Mouse (Mus musculus) G1E (cell line): ENCODE measurements around the gene Igsf3. TPM values are rescaled to one million over a fixed set of nuclear protein-coding genes. Genes with fewer than 3 reads are reported as not detected.

Experiments used
- ATAC-seq: 2 replicates; pipeline ENCODE4 v1.8.0; 2016; ENCODE audit warnings: mild to moderate bottlenecking; ENCODE audit not compliant: insufficient number of reproducible peaks, poor library complexity, low FRiP score, severe bottlenecking; ENCODE audit errors: extremely low read depth
- DNase-seq: peaks from one replicate; pipeline ENCODE4 v3.0.0; 2012; ENCODE audit warnings: low spot score
- H3K27me3 ChIP-seq: 2 replicates; pipeline ENCODE4 v1.6.1; 2012; ENCODE audit warnings: mild to moderate bottlenecking, low read length, inconsistent platforms; ENCODE audit not compliant: insufficient read depth
- H3K36me3 ChIP-seq: replicated peaks from 2 replicates; pipeline ENCODE3; 2012; ENCODE audit warnings: mild to moderate bottlenecking, inconsistent platforms
- H3K4me1 ChIP-seq: 2 replicates; pipeline ENCODE4 v1.6.1; 2012; ENCODE audit warnings: low read depth, low read length, inconsistent platforms, mixed read lengths; ENCODE audit not compliant: insufficient read depth
- H3K4me3 ChIP-seq: 2 replicates; pipeline ENCODE4 v1.5.1; 2012; ENCODE audit warnings: low read depth, mild to moderate bottlenecking, inconsistent platforms, low read length, moderate library complexity, mixed read lengths
- H3K9me3 ChIP-seq: replicated peaks from 2 replicates; pipeline ENCODE4 v1.6.1; 2012; ENCODE audit warnings: inconsistent platforms
- CTCF ChIP-seq: IDR thresholded peaks from 2 replicates; pipeline ENCODE4 v1.5.1; 2012; ENCODE audit warnings: low read depth, low read length, inconsistent platforms, mixed read lengths
- GATA1 ChIP-seq: IDR thresholded peaks from 2 replicates; pipeline ENCODE4 v1.6.1; 2012; ENCODE audit warnings: borderline replicate concordance, low read length, inconsistent platforms, mixed read lengths
- GATA2 ChIP-seq: IDR thresholded peaks from 2 replicates; pipeline ENCODE4 v1.6.1; 2012; ENCODE audit warnings: low read depth, low read length, inconsistent platforms, borderline replicate concordance
- POLR2AphosphoS5 ChIP-seq: IDR thresholded peaks from 2 replicates; pipeline ENCODE4 v1.6.1; 2012; ENCODE audit warnings: low read depth, low read length, inconsistent platforms; ENCODE audit not compliant: insufficient replicate concordance
- TAL1 ChIP-seq: conservative IDR thresholded peaks from 2 replicates; pipeline ENCODE4 v1.6.1; 2012; ENCODE audit warnings: low read depth, low read length, inconsistent platforms, mixed read lengths
- polyA plus RNA-seq: library from polyadenylated mRNA; stranded (reverse); fragments of >175 nt; gene quantifications from 2 replicates; pipeline ENCODE4 v1.2.3, GENCODE M21; 2012
- total RNA-seq, 2 experiments: library from RNA; stranded (forward) in 1 of 2; stranded (reverse) in 1 of 2; fragments of 200-1000 nt in 1 of 2; fragments of >200 nt in 1 of 2; fragmentation: Nextera tagmentation in 1 of 2; gene quantifications; 2 replicates each; pipeline ENCODE4 v1.2.3; 2014 to 2017

Gene Igsf3
- total and polyA plus RNA-seq, 3 experiments: 14.6 to 33.0 (median 19.1) TPM

DNA sequence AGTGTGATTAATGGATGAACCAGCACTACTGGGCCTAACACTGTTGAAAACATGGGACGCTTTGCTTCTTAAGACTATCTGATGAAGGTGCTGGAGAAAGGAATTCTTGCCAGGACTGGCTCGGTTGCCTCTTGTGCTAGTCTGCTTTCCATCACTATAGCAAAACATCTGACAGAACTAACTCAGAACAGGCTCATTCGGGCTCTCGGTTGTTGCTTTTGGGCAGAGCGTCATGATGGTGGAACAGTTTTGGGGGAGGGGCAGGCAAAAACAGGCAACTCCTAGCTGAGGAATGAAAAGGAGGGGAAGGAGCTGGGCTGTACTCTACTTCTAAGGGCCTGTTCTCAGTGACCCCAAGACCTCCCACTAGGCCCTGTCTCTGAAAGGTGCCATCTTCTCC lies 4.8 kb downstream of the Igsf3 start:
- ATAC-seq (no peak), DNase-seq (no peak)
- TF ChIP-seq GATA1: no peak
- TF ChIP-seq GATA2: no peak
- TF ChIP-seq POLR2AphosphoS5: no peak
- TF ChIP-seq CTCF: no peak
- no peak for TF ChIP-seq TAL1
- Histone ChIP-seq H3K36me3 (peaks cover 75% of the 10 kb centered on the region), H3K27me3 (no peaks in the 10 kb centered on the region), H3K4me3 (no peak overlapping the region), H3K9me3 (no peaks in the 10 kb centered on the region), H3K4me1 (peaks cover 79% of the 10 kb centered on the region)

DNA sequence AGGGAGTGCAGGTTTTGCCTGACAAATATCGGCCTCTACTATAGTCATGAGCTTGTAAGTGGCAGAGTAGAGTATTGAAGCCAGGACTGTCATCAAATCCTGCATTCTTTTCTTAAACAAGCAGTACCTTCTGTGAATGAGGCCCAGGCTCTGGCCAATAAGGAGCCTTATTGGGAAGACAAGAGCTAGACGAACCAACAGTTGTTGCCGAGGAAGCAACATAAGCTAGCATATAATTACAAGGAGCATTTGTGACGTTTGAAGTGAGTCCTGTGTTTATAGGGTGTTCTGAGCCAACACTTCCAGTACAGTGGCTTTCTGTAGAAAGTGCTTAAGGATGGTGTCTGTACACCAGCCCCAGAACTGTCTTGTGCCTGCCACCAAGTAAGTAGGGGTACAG lies 5.9 kb downstream of the Igsf3 start:
- DNase-seq (no peak), ATAC-seq (no peak)
- H3K27me3 ChIP-seq: no peaks in the 10 kb centered on the region

DNA sequence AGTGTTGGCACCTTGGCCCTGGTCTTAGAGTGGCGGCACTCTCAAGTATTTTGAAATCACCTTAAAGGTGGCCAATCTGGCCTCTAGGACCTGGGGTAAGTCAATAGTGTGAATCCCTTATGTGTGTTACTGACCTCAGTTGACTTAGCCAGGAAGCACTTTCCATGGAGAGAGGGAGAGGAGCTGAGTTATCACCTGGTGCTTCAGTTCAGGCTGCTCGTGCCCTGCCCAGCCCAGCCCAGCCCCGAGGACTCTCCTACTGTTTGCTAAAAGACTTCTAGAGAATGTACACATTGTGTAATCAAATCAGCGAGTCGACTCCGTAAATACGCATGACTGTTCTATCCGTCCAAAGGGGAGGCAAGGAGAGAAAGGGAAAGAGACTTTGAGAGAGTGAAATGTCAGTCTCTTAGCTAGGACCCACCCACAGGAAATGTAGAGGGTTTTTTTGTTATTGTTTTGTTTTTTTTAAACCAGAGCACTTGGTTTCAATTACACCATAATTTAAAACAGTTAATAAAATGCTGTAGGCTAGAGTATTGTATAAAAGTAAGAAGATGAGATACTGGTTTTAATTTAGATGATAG lies 9.6 kb downstream of the Igsf3 start:
- Histone ChIP-seq H3K36me3 (peaks cover 67% of the 10 kb centered on the region), H3K4me3 (no peak overlapping the region), H3K27me3 (no peaks in the 10 kb centered on the region), H3K4me1 (peaks cover 56% of the 10 kb centered on the region), H3K9me3 (no peaks in the 10 kb centered on the region)
- DNase-seq (no peak), ATAC-seq (no peak)
- TF ChIP-seq POLR2AphosphoS5 (no peak), TAL1 (no peak), GATA2 (no peak), GATA1 (no peak), CTCF (no peak)

More for the DNA sequence above, 5.9 kb downstream of the Igsf3 start:
- H3K9me3 ChIP-seq: no peaks in the 10 kb centered on the region
- no peak for TF ChIP-seq POLR2AphosphoS5
- no peak for TF ChIP-seq GATA1
- no peak for TF ChIP-seq TAL1
- peaks cover 74% of the 10 kb centered on the region for H3K4me1 ChIP-seq
- no peak overlapping the region for H3K4me3 ChIP-seq
- H3K36me3 ChIP-seq: peaks cover 75% of the 10 kb centered on the region

DNA sequence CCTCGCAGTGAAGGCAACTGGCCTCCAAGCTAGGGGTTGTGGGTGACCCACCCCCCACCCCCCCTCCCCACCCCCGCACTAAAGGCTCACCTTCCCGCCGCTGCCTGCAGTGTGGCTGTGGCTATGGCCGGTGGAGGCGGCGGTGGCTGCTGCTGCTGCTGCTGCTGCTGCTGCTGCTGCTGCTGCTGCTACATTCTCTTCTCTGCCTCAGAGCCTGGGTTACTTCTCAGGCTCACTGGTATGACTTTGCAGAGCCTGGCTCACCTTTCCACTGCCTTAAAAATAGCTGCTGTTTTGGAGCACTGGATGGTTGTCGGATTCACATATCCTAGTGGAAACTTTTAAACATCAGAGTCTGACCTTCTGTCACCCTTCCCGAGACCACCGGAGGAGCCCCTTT lies 11.0 kb downstream of the Igsf3 start:
- ATAC-seq: no peak
- H3K27me3 ChIP-seq: no peaks in the 10 kb centered on the region
- peak overlapping the region; percentile 13; the same call in 1 of the 2 replicates for H3K4me3 ChIP-seq
- no peaks in the 10 kb centered on the region for H3K9me3 ChIP-seq
- peaks cover 66% of the 10 kb centered on the region for H3K36me3 ChIP-seq
- TF ChIP-seq POLR2AphosphoS5: no peak
- no peak for TF ChIP-seq GATA2
- TF ChIP-seq CTCF: no peak
- TF ChIP-seq GATA1: no peak
- no peak for TF ChIP-seq TAL1
- no peak for DNase-seq
- H3K4me1 ChIP-seq: peaks cover 44% of the 10 kb centered on the region

DNA sequence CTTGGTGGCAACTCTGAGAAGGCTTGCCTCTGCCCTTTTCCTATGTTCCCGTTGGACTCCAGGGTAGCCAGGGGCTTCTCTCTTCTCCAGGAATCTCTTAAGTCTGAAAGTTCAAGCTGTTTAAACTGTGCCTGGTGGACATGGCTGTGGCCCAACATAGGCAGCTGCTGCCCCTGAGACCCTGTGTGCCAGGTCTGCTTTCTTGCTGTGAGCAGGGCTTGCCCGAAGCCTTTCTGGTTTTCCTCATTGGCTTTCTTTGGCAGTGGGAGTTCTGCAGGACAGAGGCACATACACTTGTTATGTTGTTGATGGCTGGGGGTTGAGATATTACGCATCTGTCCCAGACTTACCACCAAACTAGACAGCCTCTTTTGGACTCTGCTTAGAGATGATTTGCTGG lies 12.7 kb downstream of the Igsf3 start:
- Histone ChIP-seq H3K4me3 (no peak overlapping the region), H3K4me1 (peaks cover 37% of the 10 kb centered on the region), H3K9me3 (no peaks in the 10 kb centered on the region), H3K27me3 (no peaks in the 10 kb centered on the region), H3K36me3 (peaks cover 72% of the 10 kb centered on the region)
- ATAC-seq (no peak), DNase-seq (no peak)
- no peak for TF ChIP-seq GATA1
- TF ChIP-seq CTCF: no peak
- no peak for TF ChIP-seq GATA2
- no peak for TF ChIP-seq POLR2AphosphoS5
- no peak for TF ChIP-seq TAL1

DNA sequence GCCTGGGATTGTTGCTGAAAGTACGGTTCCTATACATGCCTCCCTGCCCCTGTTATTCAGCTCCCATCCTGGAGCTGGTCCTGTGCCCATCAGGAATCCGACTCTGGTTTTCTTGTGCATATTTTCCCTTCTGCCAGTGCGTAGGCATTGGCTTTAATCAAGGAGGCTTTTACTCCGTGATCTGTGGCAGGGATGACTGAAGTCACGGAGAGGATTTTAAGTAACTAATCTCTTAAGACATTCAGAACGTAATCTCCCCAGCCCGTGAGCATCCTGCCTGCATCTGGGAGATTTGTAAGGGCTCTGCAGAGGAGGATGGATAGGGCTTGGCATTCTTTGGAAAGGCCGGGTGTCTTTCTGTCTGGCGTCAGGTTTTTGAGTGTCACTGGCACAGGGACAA lies 13.6 kb downstream of the Igsf3 start:
- H3K27me3 ChIP-seq: no peaks in the 10 kb centered on the region
- peaks cover 39% of the 10 kb centered on the region for H3K4me1 ChIP-seq
- ATAC-seq (no peak), DNase-seq (no peak)
- no peak overlapping the region for H3K4me3 ChIP-seq
- TF ChIP-seq GATA1 (no peak), CTCF (no peak), TAL1 (no peak), GATA2 (no peak), POLR2AphosphoS5 (no peak)
- H3K36me3 ChIP-seq: peaks cover 74% of the 10 kb centered on the region
- H3K9me3 ChIP-seq: no peaks in the 10 kb centered on the region
